In the genomic region with DNA sequence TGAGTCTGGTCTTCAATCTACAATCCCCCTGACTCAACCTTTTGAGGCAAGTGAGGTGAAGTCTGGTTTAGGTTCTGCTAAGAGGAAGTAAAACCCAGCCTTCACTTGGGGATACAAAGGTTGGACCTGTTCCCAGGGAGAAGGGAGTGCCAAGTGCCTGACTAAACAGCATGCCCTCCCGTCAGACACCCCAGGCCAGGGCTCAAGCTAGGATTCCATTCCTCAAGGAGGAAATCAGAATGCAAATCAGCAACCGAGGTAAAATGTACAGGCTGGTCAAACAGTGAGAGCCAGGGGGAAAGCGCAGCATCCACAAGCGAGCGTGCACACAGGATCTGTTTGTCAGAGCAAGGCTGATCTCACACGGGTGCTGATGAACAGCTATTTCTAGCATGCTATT, we compare ENCODE assay signal across 8 mouse cellular contexts. TPM values are rescaled to one million over a fixed set of nuclear protein-coding genes. Genes with fewer than 3 reads are reported as not detected.
DNase-seq lines count a peak whose midpoint lies in the region; ATAC-seq and TF ChIP-seq lines count a peak whose summit lies in the region.

No protein-coding gene starts in this region.

- TF ChIP-seq CTCF in layer of hippocampus, adult 2 months (conservative IDR thresholded peaks at IDR 0.05), result no peak
- TF ChIP-seq CTCF in small intestine, adult 2 months (IDR thresholded peaks at IDR 0.05; ENCODE audit: extremely low read depth, insufficient read length, insufficient replicate concordance, low read depth, low read length), result no peak

- DNase-seq in kidney, adult 11 months, result peak; percentile 15
- DNase-seq in adipocyte (ENCODE audit: low spot score), result peak; percentile 48
- DNase-seq in layer of hippocampus, adult 2 months (ENCODE audit: low spot score in 2 of 2), result peak in 1 of 2 experiments; percentile 26
- DNase-seq in thymus, adult 18-20 months, result no peak
- no peak for DNase-seq in gastrocnemius, postnatal 25 days

- H3K36me3 ChIP-seq in kidney, embryonic 15.5 days, result no peaks in the 10 kb centered on the region
- no peaks in the 10 kb centered on the region for H3K36me3 ChIP-seq in small intestine, adult 2 months (ENCODE audit: control insufficient read depth, insufficient read depth, low read length)

- no peak overlapping the region for H3K27ac ChIP-seq in kidney, embryonic 15.5 days
- peak overlapping the region; percentile 48; the same call in 1 of the 2 replicates for H3K27ac ChIP-seq in layer of hippocampus, adult 2 months
- H3K27ac ChIP-seq in small intestine, adult 2 months (ENCODE audit: insufficient read depth, low read depth, low read length), result 0 out of 2 replicates have a peak overlapping the region, but pooled peaks have one; percentile 11

- ATAC-seq in kidney, embryonic 15.5 days (replicated peaks; ENCODE audit: low FRiP score), result no peak
- ATAC-seq in common myeloid progenitor, adult 5-6 weeks (replicated peaks; ENCODE audit: low read depth, poor library complexity, severe bottlenecking), result peak; percentile 31

- 63% methylated on average over 6 of the region's 6 CpGs for WGBS in kidney, embryonic 15.5 days
- WGBS in small intestine, adult 2 months, result 17% methylated on average over 6 of the region's 6 CpGs

- no peak overlapping the region for H3K4me3 ChIP-seq in kidney, embryonic 15.5 days (replicated peaks)
- no peak overlapping the region; the same call in 1 of the 2 replicates for H3K4me3 ChIP-seq in layer of hippocampus, adult 2 months
- H3K4me3 ChIP-seq in small intestine, adult 2 months (ENCODE audit: low read depth, low read length), result no peak overlapping the region

- H3K9ac ChIP-seq in kidney, embryonic 15.5 days, result no peak overlapping the region

- no peaks in the 10 kb centered on the region for H3K27me3 ChIP-seq in kidney, embryonic 15.5 days
- H3K27me3 ChIP-seq in small intestine, adult 2 months (ENCODE audit: control insufficient read depth, insufficient read depth, low read length), result no peaks in the 10 kb centered on the region

- H3K4me1 ChIP-seq in kidney, embryonic 15.5 days, result no peaks in the 10 kb centered on the region
- peaks cover 16% of the 10 kb centered on the region; the same call in 1 of the 2 replicates for H3K4me1 ChIP-seq in small intestine, adult 2 months (ENCODE audit: control insufficient read depth, insufficient read depth, insufficient read length, low read length)

- no peak overlapping the region for H3K4me2 ChIP-seq in kidney, embryonic 15.5 days

- H3K9me3 ChIP-seq in kidney, embryonic 15.5 days (replicated peaks), result no peaks in the 10 kb centered on the region

- no peak for TF ChIP-seq POLR2A in small intestine, adult 2 months (IDR thresholded peaks at IDR 0.05; ENCODE audit: low read depth, low read length)

RNA-seq across cellular contexts. Expression of gene Micu1, which starts 34.9 kb away (rescaled TPM):
- 78.1 and 83.8 TPM in 2 replicates for polyA plus RNA-seq in kidney, embryonic 15.5 days (2015; fragmentation: Nextera tagmentation; extraction: Ambion mirVana)
- total RNA-seq in common myeloid progenitor, adult 5-6 weeks (2017), result 37.8 and 40.9 TPM in 2 replicates
- total RNA-seq in layer of hippocampus, adult 2 months (2021), result 10 to 100 TPM; 97.4 to 98.9 TPM
- 71.1 and 134 TPM in 2 replicates for polyA plus RNA-seq in small intestine, adult 2 months (2012; rRNA removed)
- total RNA-seq in gastrocnemius, postnatal 25 days (2021), result 10 to 100 TPM; 48.7 to 53.6 TPM

RNA-seq across cellular contexts. Expression of gene Mcu, which starts 50.9 kb away (rescaled TPM):
- polyA plus RNA-seq in kidney, embryonic 15.5 days (2015; fragmentation: Nextera tagmentation; extraction: Ambion mirVana), result 34.8 and 35.3 TPM in 2 replicates
- total RNA-seq in common myeloid progenitor, adult 5-6 weeks (2017), result 16.5 and 25.4 TPM in 2 replicates
- 10 to 100 TPM; 53.8 to 54.8 TPM for total RNA-seq in layer of hippocampus, adult 2 months (2021)
- polyA plus RNA-seq in small intestine, adult 2 months (2012; rRNA removed), result 38.0 and 87.5 TPM in 2 replicates
- total RNA-seq in gastrocnemius, postnatal 25 days (2021), result 10 to 100 TPM; 38.7 to 40.9 TPM

RNA-seq across cellular contexts. Expression of gene Gm10322, which starts 51.5 kb away (rescaled TPM):
- not detected in 2 replicates for polyA plus RNA-seq in kidney, embryonic 15.5 days (2015; fragmentation: Nextera tagmentation; extraction: Ambion mirVana)
- total RNA-seq in common myeloid progenitor, adult 5-6 weeks (2017), result not detected in 2 replicates
- not detected for total RNA-seq in layer of hippocampus, adult 2 months (2021)
- polyA plus RNA-seq in small intestine, adult 2 months (2012; rRNA removed), result not detected in 2 replicates
- not detected for total RNA-seq in gastrocnemius, postnatal 25 days (2021)

Comparison
In these comparisons a context has a peak if more than half of its experiments do, and no peak if none do; other contexts are left out.
1. DNase-seq: peak in kidney, adult 11 months (single experiment) and adipocyte (single experiment); none in thymus, adult 18-20 months (0 of 2) and gastrocnemius, postnatal 25 days (single experiment).